Mouse (Mus musculus) spleen, adult 2 months (tissue): ENCODE results near the gene Frat2.

Experiments
- CTCF ChIP-seq: fragments of 200-500 bp; IDR thresholded peaks from 2 replicates; pipeline ENCODE4 v1.5.1; 2011; ENCODE audit warnings: mild to moderate bottlenecking, inconsistent platforms; ENCODE audit not compliant: insufficient read depth, insufficient read length, insufficient replicate concordance; ENCODE audit errors: extremely low read depth
- POLR2A ChIP-seq: fragments of 200-500 bp; IDR thresholded peaks from 2 replicates; pipeline ENCODE4 v1.6.1; 2011; ENCODE audit warnings: low read depth, low read length, inconsistent platforms

DNA sequence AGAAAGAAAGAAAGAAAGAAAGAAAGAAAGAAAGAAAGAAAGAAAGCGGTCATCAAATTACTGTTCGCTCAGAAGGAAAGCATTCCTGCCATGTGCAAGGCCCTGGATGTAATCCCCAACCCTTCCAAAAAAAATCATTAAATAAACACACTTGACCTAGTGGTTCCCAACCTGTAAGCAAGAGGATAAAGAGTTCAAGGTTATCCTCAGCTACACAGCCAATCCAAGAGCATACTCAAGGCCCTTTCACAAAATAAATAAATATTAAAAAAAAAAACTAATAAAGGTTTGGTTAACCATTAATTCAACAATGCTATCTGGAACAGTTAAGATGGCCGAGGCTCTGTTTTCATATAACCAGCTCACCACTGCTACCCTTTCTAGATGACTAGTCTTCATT lies 19.0 kb downstream of the Frat2 start:
- no peak for TF ChIP-seq CTCF
- TF ChIP-seq POLR2A = no peak
